In the genomic region with DNA sequence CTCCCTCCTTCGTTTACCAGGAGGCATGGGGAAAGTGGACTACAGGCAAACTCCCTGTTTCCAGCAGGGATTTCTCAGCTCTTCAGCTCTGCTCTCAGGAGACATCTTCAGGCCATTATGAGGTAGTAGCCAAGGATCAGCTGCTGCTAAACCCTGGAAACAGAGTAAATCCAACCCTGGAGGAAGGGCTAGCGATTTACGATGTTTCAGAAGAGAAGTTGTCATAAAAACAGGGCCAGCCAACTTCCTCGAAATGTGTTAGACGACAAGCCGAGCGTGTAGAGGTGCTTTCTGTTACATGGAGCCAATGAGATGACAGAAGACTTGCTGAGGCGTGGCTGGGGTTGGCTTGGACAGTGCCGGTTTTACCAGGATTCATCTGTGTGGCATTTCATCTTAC, we compare ENCODE assay signal across 9 mouse cellular contexts. TPM values are rescaled to one million over a fixed set of nuclear protein-coding genes. Genes with fewer than 3 reads are reported as not detected.
DNase-seq lines count a peak whose midpoint lies in the region; ATAC-seq lines count a peak whose summit lies in the region.
"Had no signal": no experiment of that assay in that cellular context is flagged by ENCODE, and none has a peak within 500 bp of the region (broad histone marks: within the 10 kb centered on the region; RNA-seq: fewer than 3 reads in every experiment).

No protein-coding gene starts in this region.

- H3K27ac ChIP-seq in lung, embryonic 16.5 days (ENCODE audit: low read length), result no peak overlapping the region
- H3K27ac ChIP-seq: stomach, embryonic 15.5 days had no signal

- H3K4me3 ChIP-seq in lung, embryonic 16.5 days (ENCODE audit: low read length), result no peak overlapping the region
- H3K4me3 ChIP-seq: stomach, embryonic 15.5 days had no signal

- 20% methylated on average over 9 of the region's 9 CpGs for WGBS in lung, embryonic 16.5 days

- no peaks in the 10 kb centered on the region for H3K36me3 ChIP-seq in lung, embryonic 16.5 days (ENCODE audit: control insufficient read depth, insufficient read depth, low read length)
- H3K36me3 ChIP-seq: stomach, embryonic 15.5 days had no signal

- H3K4me2 ChIP-seq in lung, embryonic 16.5 days (ENCODE audit: low read depth, low read length), result peak overlapping the region; percentile 4
- H3K4me2 ChIP-seq: stomach, embryonic 15.5 days had no signal

- H3K9ac ChIP-seq in lung, embryonic 16.5 days (ENCODE audit: low read length), result no peak overlapping the region
- H3K9ac ChIP-seq: stomach, embryonic 15.5 days had no signal

- no peaks in the 10 kb centered on the region for H3K9me3 ChIP-seq in lung, embryonic 16.5 days (ENCODE audit: control insufficient read depth, low read length)
- H3K9me3 ChIP-seq: stomach, embryonic 15.5 days had no signal

- peaks cover 6% of the 10 kb centered on the region; the same call in 1 of the 2 replicates for H3K4me1 ChIP-seq in lung, embryonic 16.5 days (replicated peaks; ENCODE audit: control insufficient read depth, insufficient read depth, low read length)

- intact Hi-C loops in left cerebral cortex, postnatal 10 days (cut with DNase I), result loop anchor here (5.0 kb wide), 1 partner anchor 155 kb away; no protein-coding TSS in a partner anchor
- intact Hi-C loops in gastrocnemius, postnatal 14 days (cut with DNase I; ENCODE audit: low total_unique reads), result no loop called here

- ATAC-seq in frontal cortex, adult (ENCODE audit: low TSS enrichment), result peak; percentile 93
- ATAC-seq in lung, embryonic 16.5 days (ENCODE audit: low read depth), result peak; percentile 77

- no peaks in the 10 kb centered on the region for H3K27me3 ChIP-seq in lung, embryonic 16.5 days (ENCODE audit: control insufficient read depth, insufficient read depth, low read depth, low read length)
- H3K27me3 ChIP-seq: stomach, embryonic 15.5 days had no signal

- no peak for DNase-seq in frontal cortex, postnatal 25 days (ENCODE audit: low spot score in 2 of 2)
- DNase-seq in CD4-positive helper T cell, adult 2 months (ENCODE audit: low read depth, low spot score), result peak; percentile 30
- peak; percentile 53 for DNase-seq in induced T-regulatory cell, adult 2 months (ENCODE audit: low read depth)
- DNase-seq in retina, postnatal 1 day, result no peak
- DNase-seq in left cerebral cortex, postnatal 10 days (ENCODE audit: extremely low spot score in 1 of 2, low spot score in 2 of 2), result no peak
- DNase-seq in gastrocnemius, postnatal 14 days, result no peak

RNA-seq across cellular contexts. Expression of a gene that starts 19.7 kb away (rescaled TPM):
- polyA plus RNA-seq in lung, embryonic 16.5 days (2015; fragmentation: Nextera tagmentation; extraction: Ambion mirVana), result 32.8 and 34.9 TPM in 2 replicates
- total RNA-seq in left cerebral cortex, postnatal 10 days (2021), result 10 to 100 TPM in 1 of 2 experiments, 1 to 10 TPM in 1; 8.6 to 12.0 TPM
- 10 to 100 TPM; 16.2 to 16.6 TPM for total RNA-seq in gastrocnemius, postnatal 14 days (2021)

Comparison
In these comparisons a context has a peak if more than half of its experiments do, and no peak if none do; other contexts are left out.
1. DNase-seq: peak in CD4-positive helper T cell, adult 2 months (single experiment) and induced T-regulatory cell, adult 2 months (single experiment); none in frontal cortex, postnatal 25 days (0 of 2), retina, postnatal 1 day (single experiment), left cerebral cortex, postnatal 10 days (0 of 2) and gastrocnemius, postnatal 14 days (single experiment).